Mouse (Mus musculus): Measurements from ENCODE around the gene Wnt7a.

GRCm38 (mm10) chr6:91383303-91383702 is 27.9 kb downstream of the Wnt7a start:
- TF ChIP-seq CTCF (IDR thresholded peaks at IDR 0.05; ENCODE audit: borderline replicate concordance, insufficient read depth, low read length): no peak
- TF ChIP-seq POLR2A (IDR thresholded peaks at IDR 0.05; ENCODE audit: low read depth, low read length): no peak
